Mouse (Mus musculus): ENCODE measurements around the gene Tnik. TPM values are rescaled to one million over a fixed set of nuclear protein-coding genes. Genes with fewer than 3 reads are reported as not detected.

The Tnik gene
- polyA plus RNA-seq, 1 experiment, result 2.3 TPM

- TF ChIP-seq POLR2A (IDR thresholded peaks at IDR 0.05; ENCODE audit: insufficient read depth, low read length), result no peak
- TF ChIP-seq EP300 (IDR thresholded peaks at IDR 0.05; ENCODE audit: insufficient read depth, low read depth, low read length), result no peak
- TF ChIP-seq CTCF (IDR thresholded peaks at IDR 0.05; ENCODE audit: low read depth, low read length), result no peak
- H3K27ac ChIP-seq (ENCODE audit: insufficient read depth, low read length), result no peak overlapping the region
- no peaks in the 10 kb centered on the region for H3K36me3 ChIP-seq (ENCODE audit: control insufficient read depth, insufficient read depth, low read length, poor library complexity, severe bottlenecking)
- no peaks in the 10 kb centered on the region for H3K9me3 ChIP-seq (replicated peaks; ENCODE audit: control insufficient read depth, insufficient read depth, low read length, poor library complexity, severe bottlenecking)
- peaks cover 1% of the 10 kb centered on the region for H3K4me1 ChIP-seq (ENCODE audit: control insufficient read depth, insufficient read depth, low read length)
- H3K9ac ChIP-seq (ENCODE audit: low read depth, poor library complexity, severe bottlenecking), result no peak overlapping the region
- no peak overlapping the region for H3K4me3 ChIP-seq (ENCODE audit: low read depth, low read length)
- no peaks in the 10 kb centered on the region for H3K27me3 ChIP-seq (ENCODE audit: control insufficient read depth, insufficient read depth, low read length, poor library complexity, severe bottlenecking)
Observed at GRCm38 (mm10) chr3:28224437-28225356, 38.3 kb upstream of the Tnik start.

GRCm38 (mm10) chr3:28225357-28225905, 37.6 kb upstream of the Tnik start:
- no peak overlapping the region for H3K9ac ChIP-seq (ENCODE audit: low read depth, poor library complexity, severe bottlenecking)
- peaks cover 1% of the 10 kb centered on the region for H3K4me1 ChIP-seq (ENCODE audit: control insufficient read depth, insufficient read depth, low read length)
- no peaks in the 10 kb centered on the region for H3K36me3 ChIP-seq (ENCODE audit: control insufficient read depth, insufficient read depth, low read length, poor library complexity, severe bottlenecking)
- H3K4me3 ChIP-seq (ENCODE audit: low read depth, low read length), result no peak overlapping the region
- H3K9me3 ChIP-seq (replicated peaks; ENCODE audit: control insufficient read depth, insufficient read depth, low read length, poor library complexity, severe bottlenecking), result no peaks in the 10 kb centered on the region
- H3K27me3 ChIP-seq (ENCODE audit: control insufficient read depth, insufficient read depth, low read length, poor library complexity, severe bottlenecking), result no peaks in the 10 kb centered on the region
- H3K27ac ChIP-seq (ENCODE audit: insufficient read depth, low read length), result no peak overlapping the region
- TF ChIP-seq EP300 (IDR thresholded peaks at IDR 0.05; ENCODE audit: insufficient read depth, low read depth, low read length), result no peak
- no peak for TF ChIP-seq POLR2A (IDR thresholded peaks at IDR 0.05; ENCODE audit: insufficient read depth, low read length)
- no peak for TF ChIP-seq CTCF (IDR thresholded peaks at IDR 0.05; ENCODE audit: low read depth, low read length)

- Histone ChIP-seq H3K36me3 (ENCODE audit: control insufficient read depth, insufficient read depth, low read length, poor library complexity, severe bottlenecking) (no peaks in the 10 kb centered on the region), H3K4me1 (ENCODE audit: control insufficient read depth, insufficient read depth, low read length) (peaks cover 1% of the 10 kb centered on the region), H3K9me3 (replicated peaks; ENCODE audit: control insufficient read depth, insufficient read depth, low read length, poor library complexity, severe bottlenecking) (no peaks in the 10 kb centered on the region), H3K9ac (ENCODE audit: low read depth, poor library complexity, severe bottlenecking) (no peak overlapping the region), H3K27me3 (ENCODE audit: control insufficient read depth, insufficient read depth, low read length, poor library complexity, severe bottlenecking) (no peaks in the 10 kb centered on the region), H3K27ac (ENCODE audit: insufficient read depth, low read length) (no peak overlapping the region), H3K4me3 (ENCODE audit: low read depth, low read length) (no peak overlapping the region)
- TF ChIP-seq POLR2A (IDR thresholded peaks at IDR 0.05; ENCODE audit: insufficient read depth, low read length) (no peak), CTCF (IDR thresholded peaks at IDR 0.05; ENCODE audit: low read depth, low read length) (no peak), EP300 (IDR thresholded peaks at IDR 0.05; ENCODE audit: insufficient read depth, low read depth, low read length) (no peak)
Observed at GRCm38 (mm10) chr3:28226181-28226580, 36.8 kb upstream of the Tnik start.

GRCm38 (mm10) chr3:28228930-28229329, 34.1 kb upstream of the Tnik start:
- H3K9me3 ChIP-seq (replicated peaks; ENCODE audit: control insufficient read depth, insufficient read depth, low read length, poor library complexity, severe bottlenecking), result no peaks in the 10 kb centered on the region
- no peak overlapping the region for H3K27ac ChIP-seq (ENCODE audit: insufficient read depth, low read length)
- no peak overlapping the region for H3K9ac ChIP-seq (ENCODE audit: low read depth, poor library complexity, severe bottlenecking)
- no peaks in the 10 kb centered on the region for H3K36me3 ChIP-seq (ENCODE audit: control insufficient read depth, insufficient read depth, low read length, poor library complexity, severe bottlenecking)
- TF ChIP-seq EP300 (IDR thresholded peaks at IDR 0.05; ENCODE audit: insufficient read depth, low read depth, low read length) (no peak), CTCF (IDR thresholded peaks at IDR 0.05; ENCODE audit: low read depth, low read length) (no peak), POLR2A (IDR thresholded peaks at IDR 0.05; ENCODE audit: insufficient read depth, low read length) (no peak)
- no peaks in the 10 kb centered on the region for H3K27me3 ChIP-seq (ENCODE audit: control insufficient read depth, insufficient read depth, low read length, poor library complexity, severe bottlenecking)
- H3K4me1 ChIP-seq (ENCODE audit: control insufficient read depth, insufficient read depth, low read length), result peaks cover 1% of the 10 kb centered on the region
- no peak overlapping the region for H3K4me3 ChIP-seq (ENCODE audit: low read depth, low read length)

GRCm38 (mm10) chr3:28229503-28229902, 33.5 kb upstream of the Tnik start:
- no peaks in the 10 kb centered on the region for H3K36me3 ChIP-seq (ENCODE audit: control insufficient read depth, insufficient read depth, low read length, poor library complexity, severe bottlenecking)
- no peaks in the 10 kb centered on the region for H3K9me3 ChIP-seq (replicated peaks; ENCODE audit: control insufficient read depth, insufficient read depth, low read length, poor library complexity, severe bottlenecking)
- no peak overlapping the region for H3K4me3 ChIP-seq (ENCODE audit: low read depth, low read length)
- peaks cover 1% of the 10 kb centered on the region for H3K4me1 ChIP-seq (ENCODE audit: control insufficient read depth, insufficient read depth, low read length)
- no peak overlapping the region for H3K9ac ChIP-seq (ENCODE audit: low read depth, poor library complexity, severe bottlenecking)
- H3K27ac ChIP-seq (ENCODE audit: insufficient read depth, low read length), result no peak overlapping the region
- TF ChIP-seq POLR2A (IDR thresholded peaks at IDR 0.05; ENCODE audit: insufficient read depth, low read length) (no peak), EP300 (IDR thresholded peaks at IDR 0.05; ENCODE audit: insufficient read depth, low read depth, low read length) (no peak), CTCF (IDR thresholded peaks at IDR 0.05; ENCODE audit: low read depth, low read length) (no peak)
- no peaks in the 10 kb centered on the region for H3K27me3 ChIP-seq (ENCODE audit: control insufficient read depth, insufficient read depth, low read length, poor library complexity, severe bottlenecking)

- no peak overlapping the region for H3K27ac ChIP-seq (ENCODE audit: insufficient read depth, low read length)
- no peak overlapping the region for H3K4me3 ChIP-seq (ENCODE audit: low read depth, low read length)
- TF ChIP-seq POLR2A (IDR thresholded peaks at IDR 0.05; ENCODE audit: insufficient read depth, low read length) (no peak), CTCF (IDR thresholded peaks at IDR 0.05; ENCODE audit: low read depth, low read length) (no peak), EP300 (IDR thresholded peaks at IDR 0.05; ENCODE audit: insufficient read depth, low read depth, low read length) (no peak)
- no peaks in the 10 kb centered on the region for H3K27me3 ChIP-seq (ENCODE audit: control insufficient read depth, insufficient read depth, low read length, poor library complexity, severe bottlenecking)
- no peaks in the 10 kb centered on the region for H3K36me3 ChIP-seq (ENCODE audit: control insufficient read depth, insufficient read depth, low read length, poor library complexity, severe bottlenecking)
- H3K9me3 ChIP-seq (replicated peaks; ENCODE audit: control insufficient read depth, insufficient read depth, low read length, poor library complexity, severe bottlenecking), result no peaks in the 10 kb centered on the region
- no peak overlapping the region for H3K9ac ChIP-seq (ENCODE audit: low read depth, poor library complexity, severe bottlenecking)
- H3K4me1 ChIP-seq (ENCODE audit: control insufficient read depth, insufficient read depth, low read length), result peaks cover 1% of the 10 kb centered on the region
Observed at GRCm38 (mm10) chr3:28232885-28233284, 30.1 kb upstream of the Tnik start.
